Mouse (Mus musculus) bone marrow macrophage, adult 2 months (primary cell): ENCODE results near the gene Scp2.

Experiments used
- CTCF ChIP-seq: IDR thresholded peaks from 2 replicates; pipeline ENCODE4 v1.5.1; 2012; ENCODE audit warnings: low read depth, mild to moderate bottlenecking, low read length, moderate library complexity
- POLR2A ChIP-seq: IDR thresholded peaks from 2 replicates; pipeline ENCODE4 v1.6.1; 2012; ENCODE audit warnings: mild to moderate bottlenecking, low read depth, low read length, borderline replicate concordance

GRCm38 (mm10) chr4:108058166-108058565, 86.6 kb downstream of the Scp2 start:
- TF ChIP-seq CTCF = no peak
- no peak for TF ChIP-seq POLR2A
